Mouse (Mus musculus) cortical plate, adult 2 months (tissue): ENCODE results near the gene Gm12185.
"Not testable (repeated sequence)": the region's sequence is repeated elsewhere in the genome, so short reads cannot be mapped to it uniquely, and the experiment has no call there.

ENCODE experiments used
- CTCF ChIP-seq: fragments of 200-500 bp; IDR thresholded peaks from 2 replicates; pipeline ENCODE4 v1.5.1; 2011; ENCODE audit warnings: mild to moderate bottlenecking, control low read depth, low read length; ENCODE audit not compliant: insufficient read depth; ENCODE audit errors: extremely low read depth
- POLR2A ChIP-seq: fragments of 200-500 bp; IDR thresholded peaks from 2 replicates; pipeline ENCODE4 v1.6.1; 2011; ENCODE audit warnings: mild to moderate bottlenecking, low read length, control low read depth; ENCODE audit not compliant: insufficient read depth; ENCODE audit errors: extremely low read depth

DNA sequence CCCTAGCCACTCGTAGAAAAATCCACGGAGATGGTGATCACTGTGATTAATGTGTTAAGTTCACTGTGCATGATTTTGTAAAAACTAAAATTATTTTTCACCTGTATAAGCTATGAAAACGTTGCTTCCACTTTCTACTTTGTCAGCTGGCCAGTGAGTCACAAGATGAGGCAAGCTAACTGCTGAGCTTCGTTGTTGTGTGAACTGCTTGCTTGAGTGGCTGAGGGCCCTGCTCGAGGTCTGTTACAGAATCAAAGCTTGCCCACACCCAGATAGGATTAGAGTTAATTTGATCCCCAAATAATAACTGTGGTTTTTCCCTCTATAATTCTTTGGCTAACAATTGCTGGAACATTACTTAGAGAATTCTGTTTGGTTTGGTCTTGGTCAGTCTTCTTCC is 12.0 kb downstream of the Gm12185 start:
- TF ChIP-seq POLR2A, CTCF: not testable (repeated sequence)
